Mouse (Mus musculus): ENCODE measurements around the gene Fam53b.

DNA sequence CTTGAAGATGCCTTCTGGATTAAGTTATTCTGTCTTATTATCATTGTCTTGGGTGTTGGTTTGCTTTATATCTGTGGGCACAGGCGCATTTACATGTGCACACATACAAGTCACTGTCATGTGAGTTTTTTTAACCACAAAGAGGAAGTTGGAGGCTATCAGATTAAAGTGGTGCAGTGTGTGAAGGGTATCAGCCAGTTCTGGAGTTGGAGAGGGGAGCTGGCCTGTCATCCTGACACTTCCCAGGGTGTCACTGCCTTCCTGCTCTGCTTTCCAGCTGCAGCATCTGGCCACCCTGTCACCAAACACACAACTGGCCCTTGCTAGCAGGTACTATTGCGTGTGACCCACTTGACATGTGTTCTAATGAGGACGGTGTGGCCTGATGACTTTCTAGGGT is 127.2 kb downstream of the Fam53b start:
- TF ChIP-seq JUN (IDR thresholded peaks at IDR 0.05; ENCODE audit: insufficient read depth, low read depth, low read length) (no peak), CTCF (conservative IDR thresholded peaks at IDR 0.05 in 1 of 2, IDR thresholded peaks at IDR 0.05 in 1 of 2; ENCODE audit: low read depth in 2 of 2, low read length in 2 of 2) (no peak), ETS1 (conservative IDR thresholded peaks at IDR 0.05; ENCODE audit: low read depth, low read length) (no peak; the same call in 1 of the 2 replicates), POLR2A (IDR thresholded peaks at IDR 0.05; ENCODE audit: low read depth, low read length) (no peak), HCFC1 (IDR thresholded peaks at IDR 0.05; ENCODE audit: low read depth, low read length) (no peak)

All from CH12.LX (cell line).